ENCODE assay signal across 23 mouse cellular contexts in the genomic region with DNA sequence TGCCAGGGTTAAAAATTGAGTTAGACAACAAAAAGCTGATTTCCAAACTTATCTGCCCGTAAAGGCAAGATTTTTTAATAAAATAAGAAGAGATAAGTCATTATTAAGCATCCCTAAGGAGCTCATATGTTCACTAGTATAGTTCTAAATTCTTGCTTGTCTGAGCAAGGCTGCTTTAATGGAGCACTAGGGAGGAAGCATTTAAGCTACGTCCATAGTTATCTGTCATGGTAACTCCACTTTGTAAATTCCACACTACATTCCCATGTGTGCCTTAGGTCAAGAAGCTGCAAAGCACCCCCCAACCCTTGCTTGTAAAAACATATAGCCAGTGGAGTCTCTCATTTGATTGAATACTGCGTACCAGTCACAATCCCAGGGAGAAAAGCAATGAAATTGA.
DNase-seq lines count a peak whose midpoint lies in the region; ATAC-seq and TF ChIP-seq lines count a peak whose summit lies in the region.
"Had no signal": no experiment of that assay in that cellular context is flagged by ENCODE, and none has a peak within 500 bp of the region (broad histone marks: within the 10 kb centered on the region; RNA-seq: fewer than 3 reads in every experiment).

No protein-coding gene starts in this region.

- H3K4me3 ChIP-seq in embryonic facial prominence, embryonic 14.5 days (ENCODE audit: low read depth, low read length): no peak overlapping the region
- H3K4me3 ChIP-seq in embryonic facial prominence, embryonic 10.5 days: no peak overlapping the region
- H3K4me3 ChIP-seq in limb, embryonic 13.5 days: no peak overlapping the region
- no peak overlapping the region for H3K4me3 ChIP-seq in limb, embryonic 10.5 days
- H3K4me3 ChIP-seq in limb, embryonic 14.5 days (replicated peaks; ENCODE audit: low read length): no peak overlapping the region
- no peak overlapping the region for H3K4me3 ChIP-seq in neural tube, embryonic 14.5 days (ENCODE audit: low read depth, low read length)
- H3K4me3 ChIP-seq: embryonic facial prominence, embryonic 13.5 days; forebrain, embryonic 10.5 days; forebrain, embryonic 13.5 days; hindbrain, embryonic 13.5 days had no signal

- no peaks in the 10 kb centered on the region for H3K4me1 ChIP-seq in embryonic facial prominence, embryonic 14.5 days (ENCODE audit: control insufficient read depth, insufficient read depth, low read length)
- H3K4me1 ChIP-seq in embryonic facial prominence, embryonic 10.5 days: no peaks in the 10 kb centered on the region
- no peaks in the 10 kb centered on the region for H3K4me1 ChIP-seq in limb, embryonic 13.5 days
- H3K4me1 ChIP-seq in limb, embryonic 10.5 days: no peaks in the 10 kb centered on the region
- H3K4me1 ChIP-seq in limb, embryonic 14.5 days (ENCODE audit: control insufficient read depth, insufficient read depth, low read length): no peaks in the 10 kb centered on the region
- no peaks in the 10 kb centered on the region for H3K4me1 ChIP-seq in neural tube, embryonic 14.5 days (ENCODE audit: control insufficient read depth, insufficient read depth, low read length)
- H3K4me1 ChIP-seq: embryonic facial prominence, embryonic 13.5 days; forebrain, embryonic 10.5 days; forebrain, embryonic 13.5 days; hindbrain, embryonic 13.5 days had no signal

- no peak for ATAC-seq in embryonic facial prominence, embryonic 14.5 days (ENCODE audit: low read depth)
- ATAC-seq in limb, embryonic 13.5 days (ENCODE audit: low FRiP score, low read depth): peak; percentile 59; the same call in 1 of the 2 replicates
- ATAC-seq in limb, embryonic 14.5 days (ENCODE audit: low FRiP score, low read depth): peak; percentile 26; the same call in 1 of the 2 replicates
- peak; percentile 61; the same call in 1 of the 2 replicates for ATAC-seq in neural tube, embryonic 14.5 days (ENCODE audit: low read depth)
- ATAC-seq in granulocyte monocyte progenitor cell, adult 5-6 weeks (replicated peaks; ENCODE audit: poor library complexity, severe bottlenecking): no peak
- ATAC-seq: activated CD4-positive, CD25-positive, alpha-beta regulatory T cell, adult 4 months; forebrain, embryonic 13.5 days; forebrain, embryonic 16.5 days had no signal

- H3K9ac ChIP-seq in embryonic facial prominence, embryonic 14.5 days (ENCODE audit: low read depth, low read length): no peak overlapping the region
- H3K9ac ChIP-seq in limb, embryonic 13.5 days: no peak overlapping the region
- no peak overlapping the region for H3K9ac ChIP-seq in limb, embryonic 14.5 days (ENCODE audit: low read depth, low read length, severe bottlenecking)
- no peak overlapping the region for H3K9ac ChIP-seq in neural tube, embryonic 14.5 days (replicated peaks; ENCODE audit: low read depth, low read length)
- H3K9ac ChIP-seq: embryonic facial prominence, embryonic 13.5 days; forebrain, embryonic 13.5 days; hindbrain, embryonic 13.5 days had no signal

- no peaks in the 10 kb centered on the region for H3K9me3 ChIP-seq in embryonic facial prominence, embryonic 14.5 days (ENCODE audit: control insufficient read depth, low read length)
- H3K9me3 ChIP-seq in embryonic facial prominence, embryonic 10.5 days: no peaks in the 10 kb centered on the region
- H3K9me3 ChIP-seq in limb, embryonic 13.5 days: no peaks in the 10 kb centered on the region
- H3K9me3 ChIP-seq in limb, embryonic 10.5 days (replicated peaks): no peaks in the 10 kb centered on the region
- no peaks in the 10 kb centered on the region for H3K9me3 ChIP-seq in limb, embryonic 14.5 days (ENCODE audit: control insufficient read depth, low read length)
- no peaks in the 10 kb centered on the region for H3K9me3 ChIP-seq in neural tube, embryonic 14.5 days (ENCODE audit: control insufficient read depth, low read length)
- H3K9me3 ChIP-seq: embryonic facial prominence, embryonic 13.5 days; forebrain, embryonic 10.5 days; forebrain, embryonic 13.5 days; hindbrain, embryonic 13.5 days had no signal

- peak; percentile 1 for DNase-seq in embryonic facial prominence, embryonic 14.5 days (ENCODE audit: low spot score)
- DNase-seq in embryonic facial prominence, embryonic 10.5 days (ENCODE audit: low spot score): no peak
- no peak for DNase-seq in limb, embryonic 10.5 days (ENCODE audit: low spot score)
- DNase-seq in limb, embryonic 14.5 days (ENCODE audit: low spot score): no peak
- DNase-seq in right cerebral cortex, adult 2 months (ENCODE audit: low spot score in 2 of 2): no peak
- DNase-seq: adrenal gland, adult 8-10 months; adrenal gland, postnatal 25 days; cerebellum, adult 11-12 months; cerebellum, adult 9-10 months; cerebellum, postnatal 14 days; gastrocnemius, postnatal 10 days; gastrocnemius, postnatal 36 days; heart, adult 11 months had no signal

- TF ChIP-seq POLR2A in limb, embryonic 14.5 days (IDR thresholded peaks at IDR 0.05; ENCODE audit: borderline replicate concordance, extremely low read depth, insufficient read depth, insufficient read length): no peak

- 61% methylated on average over 3 of the region's 3 CpGs for WGBS in embryonic facial prominence, embryonic 14.5 days
- 79% methylated on average over 3 of the region's 3 CpGs for WGBS in embryonic facial prominence, embryonic 10.5 days
- WGBS in limb, embryonic 13.5 days: 54% methylated on average over 3 of the region's 3 CpGs
- WGBS in limb, embryonic 10.5 days: 78% methylated on average over 3 of the region's 3 CpGs
- 43% methylated on average over 3 of the region's 3 CpGs for WGBS in limb, embryonic 14.5 days
- WGBS in neural tube, embryonic 14.5 days: 58% methylated on average over 3 of the region's 3 CpGs

- H3K27ac ChIP-seq in embryonic facial prominence, embryonic 14.5 days (replicated peaks; ENCODE audit: low read depth, low read length): no peak overlapping the region
- H3K27ac ChIP-seq in embryonic facial prominence, embryonic 10.5 days (replicated peaks): no peak overlapping the region
- no peak overlapping the region for H3K27ac ChIP-seq in limb, embryonic 13.5 days
- no peak overlapping the region for H3K27ac ChIP-seq in limb, embryonic 10.5 days
- H3K27ac ChIP-seq in limb, embryonic 14.5 days (replicated peaks; ENCODE audit: low read depth, low read length): no peak overlapping the region
- H3K27ac ChIP-seq in neural tube, embryonic 14.5 days (ENCODE audit: low read depth, low read length): no peak overlapping the region
- H3K27ac ChIP-seq: embryonic facial prominence, embryonic 13.5 days; forebrain, embryonic 10.5 days; forebrain, embryonic 13.5 days; hindbrain, embryonic 13.5 days had no signal

- no peaks in the 10 kb centered on the region for H3K27me3 ChIP-seq in embryonic facial prominence, embryonic 14.5 days (replicated peaks; ENCODE audit: control insufficient read depth, insufficient read depth, low read length)
- H3K27me3 ChIP-seq in embryonic facial prominence, embryonic 10.5 days (replicated peaks; ENCODE audit: low read depth, poor library complexity, severe bottlenecking): no peaks in the 10 kb centered on the region
- H3K27me3 ChIP-seq in limb, embryonic 13.5 days: no peaks in the 10 kb centered on the region
- H3K27me3 ChIP-seq in limb, embryonic 10.5 days (ENCODE audit: low read depth, poor library complexity, severe bottlenecking): no peaks in the 10 kb centered on the region
- no peaks in the 10 kb centered on the region for H3K27me3 ChIP-seq in limb, embryonic 14.5 days (ENCODE audit: control insufficient read depth, insufficient read depth, low read length)
- H3K27me3 ChIP-seq in neural tube, embryonic 14.5 days (ENCODE audit: control insufficient read depth, insufficient read depth, low read length): no peaks in the 10 kb centered on the region
- H3K27me3 ChIP-seq: embryonic facial prominence, embryonic 13.5 days; forebrain, embryonic 13.5 days; hindbrain, embryonic 13.5 days had no signal

- no peak overlapping the region for H3K4me2 ChIP-seq in embryonic facial prominence, embryonic 14.5 days (ENCODE audit: low read depth, low read length)
- H3K4me2 ChIP-seq in limb, embryonic 13.5 days (replicated peaks): no peak overlapping the region
- H3K4me2 ChIP-seq in limb, embryonic 14.5 days (replicated peaks; ENCODE audit: low read depth, low read length, severe bottlenecking): no peak overlapping the region
- no peak overlapping the region for H3K4me2 ChIP-seq in neural tube, embryonic 14.5 days (ENCODE audit: low read depth, low read length)
- H3K4me2 ChIP-seq: embryonic facial prominence, embryonic 13.5 days; forebrain, embryonic 13.5 days; heart, embryonic 11.5 days; hindbrain, embryonic 13.5 days had no signal

- H3K36me3 ChIP-seq in embryonic facial prominence, embryonic 14.5 days (ENCODE audit: control insufficient read depth, insufficient read depth, low read length): no peaks in the 10 kb centered on the region
- no peaks in the 10 kb centered on the region for H3K36me3 ChIP-seq in embryonic facial prominence, embryonic 10.5 days (replicated peaks)
- H3K36me3 ChIP-seq in limb, embryonic 13.5 days: no peaks in the 10 kb centered on the region
- H3K36me3 ChIP-seq in limb, embryonic 10.5 days: no peaks in the 10 kb centered on the region
- no peaks in the 10 kb centered on the region for H3K36me3 ChIP-seq in limb, embryonic 14.5 days (ENCODE audit: control insufficient read depth, insufficient read depth, low read length)
- no peaks in the 10 kb centered on the region for H3K36me3 ChIP-seq in neural tube, embryonic 14.5 days (ENCODE audit: control insufficient read depth, insufficient read depth, low read length)
- H3K36me3 ChIP-seq: embryonic facial prominence, embryonic 13.5 days; forebrain, embryonic 10.5 days; hindbrain, embryonic 13.5 days had no signal

Comparison
In these comparisons a context has a peak if more than half of its experiments do, and no peak if none do; other contexts are left out.
1. ATAC-seq: peak in limb, embryonic 13.5 days (single experiment), limb, embryonic 14.5 days (single experiment) and neural tube, embryonic 14.5 days (single experiment); none in embryonic facial prominence, embryonic 14.5 days (single experiment) and granulocyte monocyte progenitor cell, adult 5-6 weeks (single experiment).